Mouse (Mus musculus) midbrain, embryonic 15.5 days (tissue): ENCODE results near the gene Prdm11. TPM values are rescaled to one million over a fixed set of nuclear protein-coding genes. Genes with fewer than 3 reads are reported as not detected.

ENCODE experiments used
- ATAC-seq: fragments of 200-750 bp; cut with Nextera tagmentation; replicated peaks from 2 replicates; pipeline ENCODE4 v1.8.0; 2017; ENCODE audit warnings: moderate TSS enrichment
- H3K27ac ChIP-seq: fragments of 300-500 bp; sonication (generic); 2 replicates; pipeline ENCODE4 v1.5.1; 2015; ENCODE audit warnings: mild to moderate bottlenecking, inconsistent platforms
- H3K27me3 ChIP-seq: fragments of 300-500 bp; sonication (generic); replicated peaks from 2 replicates; pipeline ENCODE4 v1.6.1; 2015; ENCODE audit warnings: inconsistent platforms
- H3K36me3 ChIP-seq: fragments of 300-500 bp; sonication (generic); replicated peaks from 2 replicates; pipeline ENCODE4 v1.6.1; 2015; ENCODE audit warnings: inconsistent platforms
- H3K4me1 ChIP-seq: fragments of 300-500 bp; sonication (generic); 2 replicates; pipeline ENCODE4 v1.6.1; 2015; ENCODE audit warnings: inconsistent platforms
- H3K4me2 ChIP-seq: fragments of 300-500 bp; sonication (generic); 2 replicates; pipeline ENCODE4 v1.6.1; 2015; ENCODE audit warnings: inconsistent platforms, mild to moderate bottlenecking, moderate library complexity
- H3K4me3 ChIP-seq: fragments of 300-500 bp; sonication (generic); 2 replicates; pipeline ENCODE4 v1.5.1; 2015; ENCODE audit warnings: mild to moderate bottlenecking, inconsistent platforms
- H3K9ac ChIP-seq: fragments of 300-500 bp; sonication (generic); 2 replicates; pipeline ENCODE4 v1.6.1; 2015; ENCODE audit warnings: mild to moderate bottlenecking, inconsistent platforms
- H3K9me3 ChIP-seq: fragments of 300-500 bp; sonication (generic); 2 replicates; pipeline ENCODE4 v1.6.1; 2016; ENCODE audit warnings: inconsistent platforms
- WGBS: fragments of 180-500 bp; shearing (Covaris S2); methylation state at CpG from one replicate; pipeline ENCODE4 v1.1.7; 2015; ENCODE audit warnings: mixed read lengths; 5-methylcytosine and 5-hydroxymethylcytosine counted together
- polyA plus RNA-seq: library from polyadenylated mRNA; unstranded; fragments of >200 nt; fragmentation: Nextera tagmentation; extraction: Ambion mirVana; gene quantifications from 2 replicates; pipeline ENCODE4 v1.2.1, GENCODE M21; 2015

The Prdm11 gene
- polyA plus RNA-seq, 1 experiment from 2014 or later, result 3.5 TPM

- Histone ChIP-seq H3K36me3 (peaks cover 26% of the 10 kb centered on the region), H3K4me2 (no peak overlapping the region), H3K9me3 (no peaks in the 10 kb centered on the region), H3K9ac (no peak overlapping the region), H3K27ac (no peak overlapping the region), H3K27me3 (no peaks in the 10 kb centered on the region), H3K4me3 (no peak overlapping the region), H3K4me1 (peaks cover 18% of the 10 kb centered on the region)
- no peak for ATAC-seq
- 83% methylated on average over 9 of the region's 9 CpGs for WGBS
Observed at GRCm38 (mm10) chr2:92971069-92971468, 74.9 kb downstream of the Prdm11 start.

- 57% methylated on average over 4 of the region's 4 CpGs for WGBS
- Histone ChIP-seq H3K36me3 (peaks cover 9% of the 10 kb centered on the region), H3K9me3 (no peaks in the 10 kb centered on the region), H3K4me2 (no peak overlapping the region), H3K9ac (no peak overlapping the region), H3K4me1 (peaks cover 18% of the 10 kb centered on the region), H3K4me3 (no peak overlapping the region), H3K27me3 (no peaks in the 10 kb centered on the region), H3K27ac (no peak overlapping the region)
- ATAC-seq, result no peak
Observed at GRCm38 (mm10) chr2:92967839-92968166, 78.2 kb downstream of the Prdm11 start.

- Histone ChIP-seq H3K27me3 (no peaks in the 10 kb centered on the region), H3K36me3 (peaks cover 4% of the 10 kb centered on the region; the same call in 1 of the 2 replicates), H3K27ac (no peak overlapping the region), H3K4me1 (peaks cover 18% of the 10 kb centered on the region), H3K9ac (no peak overlapping the region), H3K9me3 (no peaks in the 10 kb centered on the region), H3K4me3 (no peak overlapping the region), H3K4me2 (no peak overlapping the region)
- WGBS, result 27% methylated on average over 10 of the region's 10 CpGs
- ATAC-seq, result peak; percentile 57; the same call in 1 of the 2 replicates
Observed at GRCm38 (mm10) chr2:92967032-92967838, 78.7 kb downstream of the Prdm11 start.

GRCm38 (mm10) chr2:92966257-92966656 is 79.7 kb downstream of the Prdm11 start:
- H3K4me1 ChIP-seq, result peaks cover 18% of the 10 kb centered on the region
- H3K27me3 ChIP-seq, result no peaks in the 10 kb centered on the region
- H3K4me2 ChIP-seq, result no peak overlapping the region
- no peak overlapping the region for H3K4me3 ChIP-seq
- no peaks in the 10 kb centered on the region for H3K36me3 ChIP-seq
- no peak overlapping the region for H3K9ac ChIP-seq
- WGBS, result 55% methylated on average over 8 of the region's 8 CpGs
- H3K27ac ChIP-seq, result no peak overlapping the region
- no peaks in the 10 kb centered on the region for H3K9me3 ChIP-seq
- peak; percentile 55 for ATAC-seq

- Histone ChIP-seq H3K4me3 (no peak overlapping the region), H3K9ac (no peak overlapping the region), H3K36me3 (no peaks in the 10 kb centered on the region), H3K4me2 (no peak overlapping the region), H3K4me1 (peaks cover 18% of the 10 kb centered on the region), H3K27ac (no peak overlapping the region), H3K27me3 (no peaks in the 10 kb centered on the region), H3K9me3 (no peaks in the 10 kb centered on the region)
- no peak for ATAC-seq
- 82% methylated on average over 1 of the region's 1 CpGs for WGBS
Observed at GRCm38 (mm10) chr2:92964345-92964744, 81.6 kb downstream of the Prdm11 start.

- H3K27ac ChIP-seq, result no peak overlapping the region
- no peak overlapping the region for H3K4me3 ChIP-seq
- H3K4me2 ChIP-seq, result no peak overlapping the region
- H3K9me3 ChIP-seq, result no peaks in the 10 kb centered on the region
- no peak for ATAC-seq
- 52% methylated on average over 4 of the region's 4 CpGs for WGBS
- H3K27me3 ChIP-seq, result no peaks in the 10 kb centered on the region
- H3K9ac ChIP-seq, result no peak overlapping the region
- H3K4me1 ChIP-seq, result no peaks in the 10 kb centered on the region
- no peaks in the 10 kb centered on the region for H3K36me3 ChIP-seq
Observed at GRCm38 (mm10) chr2:92958640-92959039, 87.3 kb downstream of the Prdm11 start.

- Histone ChIP-seq H3K9ac (no peak overlapping the region), H3K9me3 (no peaks in the 10 kb centered on the region), H3K4me3 (no peak overlapping the region), H3K27me3 (no peaks in the 10 kb centered on the region), H3K27ac (no peak overlapping the region), H3K4me1 (no peaks in the 10 kb centered on the region), H3K36me3 (no peaks in the 10 kb centered on the region), H3K4me2 (no peak overlapping the region)
- ATAC-seq, result no peak
- 84% methylated on average over 2 of the region's 2 CpGs for WGBS
Observed at GRCm38 (mm10) chr2:92956943-92957342, 89.0 kb downstream of the Prdm11 start.

GRCm38 (mm10) chr2:92954404-92955114 is 91.4 kb downstream of the Prdm11 start:
- WGBS, result 42% methylated on average over 11 of the region's 11 CpGs
- Histone ChIP-seq H3K4me1 (0 out of 2 replicates have a peak, but pooled peaks cover 1% of the 10 kb centered on the region), H3K9ac (no peak overlapping the region), H3K9me3 (no peaks in the 10 kb centered on the region), H3K4me2 (no peak overlapping the region), H3K27ac (no peak overlapping the region), H3K36me3 (no peaks in the 10 kb centered on the region), H3K4me3 (no peak overlapping the region), H3K27me3 (no peaks in the 10 kb centered on the region)
- no peak for ATAC-seq

- no peaks in the 10 kb centered on the region for H3K27me3 ChIP-seq
- ATAC-seq, result no peak
- peaks cover 12% of the 10 kb centered on the region for H3K4me1 ChIP-seq
- H3K36me3 ChIP-seq, result no peaks in the 10 kb centered on the region
- 91% methylated on average over 17 of the region's 17 CpGs for WGBS
- no peak overlapping the region for H3K4me2 ChIP-seq
- no peaks in the 10 kb centered on the region for H3K9me3 ChIP-seq
- no peak overlapping the region for H3K4me3 ChIP-seq
- no peak overlapping the region for H3K9ac ChIP-seq
- no peak overlapping the region for H3K27ac ChIP-seq
Observed at GRCm38 (mm10) chr2:92953450-92953849, 92.5 kb downstream of the Prdm11 start.

- Histone ChIP-seq H3K4me1 (peaks cover 24% of the 10 kb centered on the region), H3K9ac (no peak overlapping the region), H3K36me3 (no peaks in the 10 kb centered on the region), H3K4me2 (no peak overlapping the region), H3K4me3 (no peak overlapping the region), H3K9me3 (no peaks in the 10 kb centered on the region), H3K27me3 (no peaks in the 10 kb centered on the region), H3K27ac (no peak overlapping the region)
- WGBS, result 59% methylated on average over 1 of the region's 1 CpGs
- ATAC-seq, result no peak
Observed at GRCm38 (mm10) chr2:92949518-92949917, 96.4 kb downstream of the Prdm11 start.

- WGBS, result 41% methylated on average over 7 of the region's 7 CpGs
- no peaks in the 10 kb centered on the region for H3K9me3 ChIP-seq
- H3K36me3 ChIP-seq, result no peaks in the 10 kb centered on the region
- no peak for ATAC-seq
- H3K4me1 ChIP-seq, result peaks cover 24% of the 10 kb centered on the region
- no peak overlapping the region for H3K9ac ChIP-seq
- H3K27ac ChIP-seq, result no peak overlapping the region
- no peak overlapping the region for H3K4me3 ChIP-seq
- no peaks in the 10 kb centered on the region for H3K27me3 ChIP-seq
- H3K4me2 ChIP-seq, result no peak overlapping the region
Observed at GRCm38 (mm10) chr2:92948699-92949300, 97.2 kb downstream of the Prdm11 start.

GRCm38 (mm10) chr2:92947981-92948698 is 97.8 kb downstream of the Prdm11 start:
- no peak for ATAC-seq
- Histone ChIP-seq H3K36me3 (no peaks in the 10 kb centered on the region), H3K4me3 (no peak overlapping the region), H3K9me3 (no peaks in the 10 kb centered on the region), H3K4me2 (no peak overlapping the region), H3K9ac (no peak overlapping the region), H3K27me3 (no peaks in the 10 kb centered on the region), H3K27ac (no peak overlapping the region), H3K4me1 (peaks cover 24% of the 10 kb centered on the region)
- 12% methylated on average over 12 of the region's 12 CpGs for WGBS
